Mouse (Mus musculus) megakaryocyte, embryonic 14.5 days (primary cell): ENCODE measurements around the gene Dcaf10.
"Not testable (repeated sequence)": the region's sequence is repeated elsewhere in the genome, so short reads cannot be mapped to it uniquely, and the experiment has no call there.

ENCODE experiments used
- FLI1 ChIP-seq: IDR thresholded peaks from 2 replicates; pipeline ENCODE4 v1.6.1; 2012; ENCODE audit warnings: low read length, inconsistent platforms, mixed read lengths
- GATA1 ChIP-seq: IDR thresholded peaks from 3 replicates; pipeline ENCODE4 v1.6.1; 2012; ENCODE audit warnings: mixed read lengths, low read length, inconsistent platforms, borderline replicate concordance

GRCm38 (mm10) chr4:45398315-45398714 lies 56.4 kb downstream of the Dcaf10 start:
- TF ChIP-seq GATA1, FLI1: not testable (repeated sequence)
